Mouse (Mus musculus) thymus, postnatal 10 days (tissue): ENCODE results near the gene Trpm3.

Source experiments
- DNase-seq, 2 experiments: peaks; one replicate each; pipeline ENCODE4 v3.0.0; 2021; ENCODE audit warnings: low spot score in 2 of 2

The Trpm3 gene

DNA sequence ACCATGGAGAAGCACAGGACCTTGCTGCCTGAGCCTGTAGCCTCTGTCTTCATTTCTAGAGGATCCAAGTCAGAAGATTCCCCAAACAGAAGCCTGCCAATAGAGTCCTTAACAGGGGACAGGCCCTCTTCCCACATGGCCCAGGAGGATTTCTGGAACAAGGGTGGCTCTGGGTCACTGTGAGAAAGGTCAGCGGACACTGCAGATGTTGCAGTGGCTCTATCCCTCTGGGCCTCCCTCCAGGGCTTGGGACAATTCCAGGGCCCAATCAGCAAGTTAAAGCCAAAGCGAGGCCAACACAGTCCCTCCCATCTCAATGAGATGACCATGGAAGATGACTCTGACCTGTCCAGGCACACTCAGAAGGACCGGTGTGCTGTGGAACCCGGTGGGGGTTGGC, 896.1 kb downstream of the Trpm3 start:
- no peak for DNase-seq

DNA sequence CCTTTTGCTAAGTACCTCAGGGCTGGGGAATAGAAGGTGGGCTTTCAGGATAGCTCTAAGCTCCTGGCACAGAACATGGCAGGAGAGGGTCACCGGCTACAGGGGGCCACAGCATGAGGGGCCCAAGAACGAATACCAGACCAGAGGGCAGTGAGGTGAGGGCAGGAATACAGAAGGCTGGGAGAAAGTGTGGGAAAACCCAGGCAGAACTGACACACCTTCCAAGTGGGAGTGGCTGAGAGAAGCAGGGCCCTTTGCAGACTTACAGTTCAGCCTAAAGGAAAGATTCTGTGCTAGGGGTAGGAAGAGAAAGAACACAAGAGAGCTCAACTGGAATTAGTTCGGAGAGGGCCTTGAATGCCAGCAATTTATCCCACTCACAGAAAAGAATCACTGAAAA, 896.9 kb downstream of the Trpm3 start:
- no peak for DNase-seq

DNA sequence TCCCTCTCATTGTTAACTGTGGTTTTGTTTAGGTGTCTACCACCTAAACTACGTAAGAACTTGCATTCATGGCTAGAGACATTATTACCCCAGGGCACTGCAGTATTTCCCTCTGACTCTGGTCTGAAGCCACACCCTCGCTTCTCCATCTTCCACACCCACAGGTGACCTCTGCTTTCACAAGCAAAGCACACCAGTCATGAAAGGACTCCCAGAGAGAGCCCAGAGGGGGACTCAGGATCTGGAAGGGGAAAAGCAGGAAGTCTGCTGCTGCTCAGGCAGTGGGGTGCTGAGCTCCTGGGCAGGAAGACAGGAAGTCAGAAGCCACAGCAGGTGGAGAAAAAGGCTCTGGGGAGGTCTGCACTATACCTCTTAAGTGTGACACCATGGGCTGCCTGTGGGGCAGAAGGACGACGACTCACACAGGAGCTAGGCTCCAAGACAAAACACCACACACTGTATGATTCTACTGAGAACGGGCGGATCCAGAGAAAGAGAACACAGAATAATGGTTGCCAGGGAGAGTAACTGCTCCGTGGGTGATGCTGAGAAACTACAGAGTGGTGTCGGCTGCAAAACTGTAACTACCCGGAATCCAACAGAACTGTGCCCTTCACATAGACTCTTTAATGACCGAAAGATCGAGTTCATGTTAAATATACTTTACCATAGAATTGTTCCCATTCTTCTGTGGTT, 898.1 kb downstream of the Trpm3 start:
- no peak for DNase-seq

DNA sequence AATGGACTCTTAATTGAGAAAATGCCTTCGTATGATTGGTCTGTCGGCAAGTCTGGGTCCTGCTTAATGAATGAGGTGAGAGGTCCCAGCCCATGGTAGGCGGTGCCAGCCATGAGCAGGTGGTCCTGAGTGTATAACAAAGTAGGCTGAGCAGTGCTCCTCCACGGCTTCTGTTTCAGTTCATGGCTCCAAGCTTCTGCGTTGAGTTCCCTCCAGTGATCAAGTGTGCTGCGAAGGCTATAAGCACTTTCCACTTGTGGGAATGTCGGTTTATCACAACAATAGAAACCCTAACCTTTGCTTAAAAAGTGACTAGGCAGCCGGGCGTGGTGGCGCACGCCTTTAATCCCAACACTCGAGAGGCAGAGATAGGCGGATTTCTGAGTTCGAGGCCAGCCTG, 898.7 kb downstream of the Trpm3 start:
- DNase-seq: no peak

DNA sequence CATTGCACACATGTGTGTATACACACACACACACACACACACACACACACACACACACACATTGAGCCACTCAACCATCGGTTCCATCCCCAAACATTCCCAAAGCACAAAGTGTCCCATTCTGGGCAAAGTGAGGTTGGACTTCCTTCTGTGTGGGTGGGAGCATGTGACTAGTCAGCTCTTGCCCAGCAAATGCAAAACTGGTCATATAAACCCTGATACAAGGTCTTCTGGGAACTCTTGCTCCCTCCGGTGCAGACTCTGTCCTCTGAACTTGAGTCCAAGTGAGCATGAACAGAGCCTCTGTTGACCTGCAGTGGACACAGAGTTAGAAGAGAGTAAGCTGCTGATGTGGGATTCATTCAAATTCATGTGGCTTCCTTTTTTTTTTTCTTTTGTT, 899.5 kb downstream of the Trpm3 start:
- no peak for DNase-seq

DNA sequence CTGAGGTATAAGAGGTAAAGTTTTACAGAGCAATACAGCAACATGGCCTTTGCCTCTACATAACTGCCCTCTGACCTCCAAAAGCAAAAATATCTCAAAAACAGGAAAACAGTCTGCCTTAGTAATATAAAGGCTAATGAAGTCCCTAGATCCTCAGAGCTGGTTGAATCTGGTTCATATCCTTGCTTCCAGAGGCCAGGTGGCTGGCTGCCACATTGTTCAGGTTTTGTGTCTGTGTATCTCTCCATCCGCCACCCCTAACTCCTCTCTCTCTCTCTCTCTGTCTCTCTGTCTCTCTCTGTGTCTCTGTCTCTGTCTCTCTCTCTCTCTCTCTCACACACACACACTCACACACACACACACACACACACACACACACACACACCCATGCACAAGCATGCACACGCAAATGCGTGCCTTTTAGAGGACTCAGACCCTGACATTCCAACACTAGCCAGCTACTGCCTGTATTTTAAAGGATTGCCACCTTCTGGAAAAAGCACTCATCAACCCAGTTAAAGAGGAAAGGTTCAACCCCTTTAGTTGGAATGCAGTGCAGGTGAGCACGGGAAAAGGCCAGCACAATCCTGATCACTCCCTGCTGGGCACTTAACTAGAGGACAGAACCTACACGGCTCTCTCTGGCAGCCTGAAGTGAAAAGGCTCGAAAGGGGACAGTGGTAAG, 902.8 kb downstream of the Trpm3 start:
- no peak for DNase-seq

DNA sequence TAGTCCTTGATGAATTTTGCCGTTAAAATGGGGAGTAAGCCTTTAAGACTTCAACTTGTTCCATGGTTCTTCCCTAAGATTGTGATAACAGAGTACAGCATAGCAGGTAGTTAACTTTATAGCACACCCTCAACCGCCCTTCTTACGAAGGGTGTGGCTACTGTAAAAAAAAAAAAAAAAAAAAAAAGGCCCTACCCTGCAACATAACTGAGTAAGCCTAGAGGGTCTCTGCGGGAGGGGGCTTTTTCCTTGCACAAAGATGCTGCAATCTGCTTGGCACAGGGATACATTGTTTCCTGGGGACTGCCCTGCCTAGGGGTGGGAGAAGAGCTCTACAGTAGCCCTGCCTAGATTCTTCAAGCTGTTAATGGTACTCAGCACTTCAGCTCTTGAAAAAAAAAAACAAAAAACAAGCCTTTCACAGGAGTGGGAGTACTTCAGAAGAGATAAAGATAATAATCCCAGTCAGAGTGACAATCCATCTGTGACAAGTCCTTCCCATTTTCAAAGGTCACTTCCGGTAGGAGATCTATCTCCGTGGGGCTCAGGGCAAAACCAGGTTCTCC, 903.4 kb downstream of the Trpm3 start:
- DNase-seq: no peak

DNA sequence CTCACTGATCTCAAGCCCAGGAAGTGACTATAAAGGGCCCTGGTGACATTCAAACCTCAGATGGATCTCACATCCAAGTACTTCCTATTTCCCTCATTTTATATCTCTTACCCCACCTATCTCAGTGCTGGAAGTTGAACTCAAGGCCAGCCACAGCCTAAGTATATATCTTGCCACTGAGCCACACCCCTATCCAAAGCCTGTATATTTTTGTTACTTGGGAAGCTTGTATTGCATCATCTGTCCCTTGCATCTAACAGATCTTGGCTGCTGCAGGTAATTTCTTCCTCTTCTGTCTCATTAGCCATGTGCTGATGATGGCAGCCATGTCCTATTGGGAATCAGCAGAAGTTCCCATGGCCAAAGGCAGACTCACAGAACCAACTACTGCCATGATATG, 904.9 kb downstream of the Trpm3 start:
- DNase-seq: no peak
